Mouse (Mus musculus) heart, postnatal 14 days (tissue): ENCODE data around the gene Arnt. TPM values are rescaled to one million over a fixed set of nuclear protein-coding genes. Genes with fewer than 3 reads are reported as not detected.
"Not testable (repeated sequence)": the region's sequence is repeated elsewhere in the genome, so short reads cannot be mapped to it uniquely, and the experiment has no call there.

Experiments used
- DNase-seq, 2 experiments: peaks; one replicate each; pipeline ENCODE4 v3.0.0; 2021 to 2022
- intact Hi-C: fragments of 180-260 bp; cut with DNase I; formaldehyde crosslinking; loops from one replicate; pipeline ENCODE4 v1.15.1; 2025
- long read RNA-seq, 2 experiments: library from polyadenylated mRNA; stranded (forward); transcript quantifications; one replicate each; pipeline ENCODE4 v2.0.0; 2021
- total RNA-seq, 2 experiments: library from RNA; stranded (reverse); gene quantifications; 2 replicates each; pipeline ENCODE4 v1.2.3; 2021

The Arnt gene
- total RNA-seq = 10 to 100 TPM; 45.0 to 48.6 TPM
- long read RNA-seq, experiment 1, full-length matches to known transcripts = 13 of 22 reads
- long read RNA-seq, experiment 1, partial matches to known transcripts = 2 of 22 reads
- long read RNA-seq, experiment 1, other reads (novel, unspliced or antisense) = 7 of 22 reads
- long read RNA-seq, experiment 2, full-length matches to known transcripts = 15 of 27 reads
- long read RNA-seq, experiment 2, partial matches to known transcripts = 5 of 27 reads
- long read RNA-seq, experiment 2, other reads (novel, unspliced or antisense) = 7 of 27 reads

- intact Hi-C loops = no loop called here
- peak; percentile 91 for DNase-seq
Observed at GRCm38 (mm10) chr3:95434136-95434982, at the start of gene Arnt. Arnt (plus strand) TSS chr3:95434388.

GRCm38 (mm10) chr3:95385401-95386075 is 48.6 kb upstream of the Arnt start:
- no peak for DNase-seq

GRCm38 (mm10) chr3:95394385-95394784 is 39.8 kb upstream of the Arnt start:
- peak in 1 of 2 experiments; percentile 21 for DNase-seq
- intact Hi-C loops = loop anchor here (5.0 kb wide), 1 partner anchor 82 kb away; the partner anchor contains the start of gene Cers2

More at GRCm38 (mm10) chr3:95385401-95386075, 48.6 kb upstream of the Arnt start:
- intact Hi-C loops = no loop called here

- no peak for DNase-seq
- intact Hi-C loops = no loop called here
Observed at GRCm38 (mm10) chr3:95402741-95403140, 31.4 kb upstream of the Arnt start, which contains the start of gene 4930558C23Rik. 4930558C23Rik (minus strand) TSS chr3:95402841.

- DNase-seq = no peak
- intact Hi-C loops = no loop called here
Observed at GRCm38 (mm10) chr3:95407728-95408127, 26.5 kb upstream of the Arnt start.

GRCm38 (mm10) chr3:95408852-95409251 is 25.3 kb upstream of the Arnt start:
- no peak for DNase-seq
- intact Hi-C loops = no loop called here

GRCm38 (mm10) chr3:95412268-95412667 is 21.9 kb upstream of the Arnt start:
- intact Hi-C loops = no loop called here
- no peak for DNase-seq

GRCm38 (mm10) chr3:95417866-95418265 is 16.3 kb upstream of the Arnt start:
- DNase-seq = no peak
- intact Hi-C loops = no loop called here

- DNase-seq, intact Hi-C loops: not testable (repeated sequence)
Observed at GRCm38 (mm10) chr3:95426476-95426875, 7.7 kb upstream of the Arnt start.

GRCm38 (mm10) chr3:95427117-95427890 is 6.9 kb upstream of the Arnt start:
- DNase-seq, intact Hi-C loops: not testable (repeated sequence)

- DNase-seq = peak; percentile 12
- intact Hi-C loops = not testable (repeated sequence)
Observed at GRCm38 (mm10) chr3:95427891-95428238, 6.3 kb upstream of the Arnt start.

GRCm38 (mm10) chr3:95428423-95428822 is 5.8 kb upstream of the Arnt start:
- intact Hi-C loops, DNase-seq: not testable (repeated sequence)

- no peak for DNase-seq
- intact Hi-C loops = no loop called here
Observed at GRCm38 (mm10) chr3:95433301-95433915, 780 bp upstream of the Arnt start.

GRCm38 (mm10) chr3:95434983-95435370 is 789 bp downstream of the Arnt start:
- DNase-seq = no peak
- intact Hi-C loops = no loop called here

GRCm38 (mm10) chr3:95435561-95435960 is 1.4 kb downstream of the Arnt start:
- intact Hi-C loops = no loop called here
- DNase-seq = no peak

- DNase-seq, intact Hi-C loops: not testable (repeated sequence)
Observed at GRCm38 (mm10) chr3:95438636-95439035, 4.4 kb downstream of the Arnt start.

GRCm38 (mm10) chr3:95439670-95440069 is 5.5 kb downstream of the Arnt start:
- no peak for DNase-seq
- intact Hi-C loops = no loop called here

GRCm38 (mm10) chr3:95442406-95443117 is 8.4 kb downstream of the Arnt start:
- DNase-seq = no peak
- intact Hi-C loops = no loop called here

GRCm38 (mm10) chr3:95445311-95445710 is 11.1 kb downstream of the Arnt start:
- DNase-seq = no peak
- intact Hi-C loops = no loop called here
